Mouse (Mus musculus) T-helper 17 cell (primary cell): ENCODE results near the gene Dido1.

Experiments
- in situ Hi-C, 2 experiments: fragments of 300-600 bp; cut with MboI, MseI; formaldehyde crosslinking; loops; 1 replicate in 1 of 2; 2 replicates in 1 of 2; pipeline ENCODE4 v1.15.1; 2025; ENCODE audit warnings: high pct_unique_total_duplicates in 2 of 2

Gene Dido1

GRCm38 (mm10) chr2:180700457-180700856 is 9.3 kb downstream of the Dido1 start:
- in situ Hi-C loops: loop anchor here (10.0 to 25.0 kb wide), 4 partner anchors 116 to 887 kb away; partner anchors contain the start of genes Arfrp1 (in 1 of the 2), Dnajc5 (in 1 of the 2), Mrgbp (in 1 of the 2) and Ogfr (in 1 of the 2)

- in situ Hi-C loops: no loop called here
Measured at GRCm38 (mm10) chr2:180695176-180695575, 14.6 kb downstream of the Dido1 start.

- in situ Hi-C loops: loop anchor here in 1 of 2 experiments (5.0 kb wide), 1 partner anchor 795 kb away; no protein-coding TSS in a partner anchor
Measured at GRCm38 (mm10) chr2:180692630-180693029, 17.2 kb downstream of the Dido1 start.

GRCm38 (mm10) chr2:180689841-180690240 is 20.0 kb downstream of the Dido1 start:
- in situ Hi-C loops: loop anchor here in 1 of 2 experiments (5.0 kb wide), 1 partner anchor 797 kb away; no protein-coding TSS in a partner anchor

- in situ Hi-C loops: no loop called here
Measured at GRCm38 (mm10) chr2:180684031-180684430, 25.8 kb downstream of the Dido1 start.

- in situ Hi-C loops: no loop called here
Measured at GRCm38 (mm10) chr2:180683524-180683923, 26.3 kb downstream of the Dido1 start.

GRCm38 (mm10) chr2:180681225-180681624 is 28.6 kb downstream of the Dido1 start:
- in situ Hi-C loops: no loop called here

- in situ Hi-C loops: loop anchor here in 1 of 2 experiments (5.0 kb wide), 1 partner anchor 64 kb away; no protein-coding TSS in a partner anchor
Measured at GRCm38 (mm10) chr2:180678609-180679140, 31.1 kb downstream of the Dido1 start.

- in situ Hi-C loops: loop anchor here in 1 of 2 experiments (5.0 kb wide), 1 partner anchor 66 kb away; no protein-coding TSS in a partner anchor
Measured at GRCm38 (mm10) chr2:180676706-180677105, 33.1 kb downstream of the Dido1 start.

GRCm38 (mm10) chr2:180662008-180662407 is 47.8 kb downstream of the Dido1 start:
- in situ Hi-C loops: loop anchor here in 1 of 2 experiments (5.0 kb wide), 1 partner anchor 80 kb away; no protein-coding TSS in a partner anchor

- in situ Hi-C loops: loop anchor here in 1 of 2 experiments (5.0 kb wide), 1 partner anchor 82 kb away; no protein-coding TSS in a partner anchor
Measured at GRCm38 (mm10) chr2:180660521-180660920, 49.3 kb downstream of the Dido1 start.

- in situ Hi-C loops: loop anchor here in 1 of 2 experiments (5.0 kb wide), 1 partner anchor 83 kb away; no protein-coding TSS in a partner anchor
Measured at GRCm38 (mm10) chr2:180659353-180660150, 50.2 kb downstream of the Dido1 start.

- in situ Hi-C loops: no loop called here
Measured at GRCm38 (mm10) chr2:180658381-180658780, 51.4 kb downstream of the Dido1 start.

GRCm38 (mm10) chr2:180657394-180658013 is 52.3 kb downstream of the Dido1 start:
- in situ Hi-C loops: no loop called here

GRCm38 (mm10) chr2:180655150-180655549 is 54.6 kb downstream of the Dido1 start:
- in situ Hi-C loops: no loop called here

GRCm38 (mm10) chr2:180654666-180655065 is 55.1 kb downstream of the Dido1 start:
- in situ Hi-C loops: no loop called here

- in situ Hi-C loops: loop anchor here in 1 of 2 experiments (25.0 kb wide), 1 partner anchor 985 kb away; no protein-coding TSS in a partner anchor
Measured at GRCm38 (mm10) chr2:180646841-180647240, 63.0 kb downstream of the Dido1 start.

GRCm38 (mm10) chr2:180643626-180644025 is 66.2 kb downstream of the Dido1 start:
- in situ Hi-C loops: loop anchor here in 1 of 2 experiments (25.0 kb wide), 1 partner anchor 981 kb away; no protein-coding TSS in a partner anchor

- in situ Hi-C loops: loop anchor here in 1 of 2 experiments (25.0 kb wide), 1 partner anchor 980 kb away; no protein-coding TSS in a partner anchor
Measured at GRCm38 (mm10) chr2:180642555-180643260, 67.1 kb downstream of the Dido1 start, which contains the start of gene Tcfl5. Gene Tcfl5, minus strand, starts transcription at chr2:180642708.
